Mouse (Mus musculus) embryonic facial prominence, embryonic 12.5 days (tissue): ENCODE results near the gene Ccdc180. TPM values are rescaled to one million over a fixed set of nuclear protein-coding genes. Genes with fewer than 3 reads are reported as not detected.

Experiments
- ATAC-seq: fragments of 200-750 bp; cut with Nextera tagmentation; 2 replicates; pipeline ENCODE4 v1.8.0; 2017; ENCODE audit not compliant: insufficient number of reproducible peaks, insufficient read depth, low FRiP score, low TSS enrichment
- H3K27ac ChIP-seq: fragments of 300-500 bp; sonication (generic); 2 replicates; pipeline ENCODE4 v1.5.1; 2016; ENCODE audit warnings: mild to moderate bottlenecking
- H3K27me3 ChIP-seq: fragments of 300-500 bp; sonication (generic); 2 replicates; pipeline ENCODE4 v1.6.1; 2016; ENCODE audit warnings: mild to moderate bottlenecking, moderate library complexity
- H3K36me3 ChIP-seq: fragments of 300-500 bp; sonication (generic); 2 replicates; pipeline ENCODE4 v1.6.1; 2016; ENCODE audit warnings: mild to moderate bottlenecking
- H3K4me1 ChIP-seq: fragments of 300-500 bp; sonication (generic); 2 replicates; pipeline ENCODE4 v1.6.1; 2016
- H3K4me2 ChIP-seq: fragments of 300-500 bp; sonication (generic); replicated peaks from 2 replicates; pipeline ENCODE4 v1.6.1; 2016; ENCODE audit warnings: mild to moderate bottlenecking, moderate library complexity
- H3K4me3 ChIP-seq: fragments of 300-500 bp; sonication (generic); 2 replicates; pipeline ENCODE4 v1.5.1; 2016; ENCODE audit warnings: mild to moderate bottlenecking
- H3K9ac ChIP-seq: fragments of 300-500 bp; sonication (generic); 2 replicates; pipeline ENCODE4 v1.6.1; 2016; ENCODE audit warnings: mild to moderate bottlenecking, moderate library complexity
- H3K9me3 ChIP-seq: fragments of 300-500 bp; sonication (generic); 2 replicates; pipeline ENCODE4 v1.6.1; 2016; ENCODE audit warnings: mild to moderate bottlenecking, moderate library complexity
- WGBS: fragments of 180-500 bp; shearing (Covaris S2); methylation state at CpG from one replicate; pipeline ENCODE4 v1.1.7; 2016; 5-methylcytosine and 5-hydroxymethylcytosine counted together
- polyA plus RNA-seq: library from polyadenylated mRNA; unstranded; fragments of >200 nt; fragmentation: Nextera tagmentation; extraction: Ambion mirVana; gene quantifications from 2 replicates; pipeline ENCODE4 v1.2.1, GENCODE M21; 2016

Ccdc180 gene
- polyA plus RNA-seq, 1 experiment from 2014 or later = not detected

DNA sequence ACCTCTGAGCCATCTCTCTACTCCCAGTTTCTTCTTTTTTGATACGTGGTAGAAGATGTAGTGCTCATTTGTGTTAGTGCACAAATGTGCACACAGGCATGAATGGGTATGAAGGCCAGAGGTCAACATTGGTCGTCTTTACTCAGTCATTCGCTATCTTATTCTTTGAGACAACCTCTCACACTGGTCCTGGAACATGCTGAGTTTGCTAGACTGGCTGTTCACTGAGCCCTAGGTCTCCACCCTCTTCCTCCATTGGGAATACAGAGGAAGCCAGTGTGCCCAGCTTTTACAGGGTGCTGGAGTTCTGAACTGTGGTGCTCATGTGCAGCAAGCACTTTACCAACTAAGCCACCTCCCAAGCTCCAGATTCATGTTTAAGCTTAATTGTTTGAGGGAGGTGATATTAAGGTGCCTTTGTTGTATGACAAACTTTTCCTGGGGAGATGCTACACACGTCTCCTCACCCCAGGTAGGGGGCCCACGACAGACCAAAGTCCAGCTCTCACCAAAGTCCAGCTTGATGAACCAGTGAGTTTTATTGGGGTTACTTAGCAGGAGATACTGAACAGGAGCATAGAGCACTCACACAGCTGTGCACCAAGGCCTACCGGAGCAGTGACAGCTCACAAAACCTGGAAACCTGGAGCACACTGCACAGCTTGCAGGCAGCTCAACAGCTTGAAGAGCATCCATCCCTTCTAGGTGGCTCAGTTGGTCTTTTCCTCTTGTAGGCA lies 87.0 kb downstream of the Ccdc180 start:
- no peak for ATAC-seq
- Histone ChIP-seq H3K36me3 (no peaks in the 10 kb centered on the region), H3K4me2 (no peak overlapping the region), H3K27ac (no peak overlapping the region), H3K4me1 (no peaks in the 10 kb centered on the region), H3K9ac (no peak overlapping the region), H3K9me3 (no peaks in the 10 kb centered on the region), H3K4me3 (no peak overlapping the region), H3K27me3 (peaks cover 13% of the 10 kb centered on the region)
- WGBS = 88% methylated on average over 6 of the region's 6 CpGs

DNA sequence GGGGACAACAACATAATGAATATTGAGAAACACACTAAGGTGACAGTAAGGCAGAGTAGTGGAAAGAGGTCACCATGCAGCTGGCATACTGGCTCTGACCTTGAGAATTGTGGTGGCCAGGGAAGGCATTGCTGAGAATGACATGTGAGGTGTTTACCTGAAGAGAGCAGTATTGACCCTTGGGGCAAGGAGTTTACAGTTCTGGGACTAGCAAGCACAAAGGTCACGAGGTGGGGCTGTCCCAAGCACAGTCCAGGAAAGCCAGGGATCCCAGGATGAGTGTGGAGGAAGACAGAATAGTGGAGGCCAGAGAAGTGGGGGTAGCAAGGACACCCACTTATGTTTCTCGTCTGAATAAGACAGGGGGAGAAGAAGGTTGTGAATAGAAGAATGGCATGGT lies 89.8 kb downstream of the Ccdc180 start:
- Histone ChIP-seq H3K27me3 (no peaks in the 10 kb centered on the region; the same call in 1 of the 2 replicates), H3K4me2 (no peak overlapping the region), H3K4me3 (no peak overlapping the region), H3K27ac (no peak overlapping the region), H3K9ac (no peak overlapping the region), H3K36me3 (no peaks in the 10 kb centered on the region), H3K9me3 (no peaks in the 10 kb centered on the region), H3K4me1 (no peaks in the 10 kb centered on the region)
- 52% methylated on average over 2 of the region's 2 CpGs for WGBS
- no peak for ATAC-seq

- Histone ChIP-seq H3K9ac (no peak overlapping the region), H3K9me3 (no peaks in the 10 kb centered on the region), H3K4me2 (no peak overlapping the region), H3K27me3 (no peaks in the 10 kb centered on the region), H3K36me3 (no peaks in the 10 kb centered on the region), H3K4me1 (no peaks in the 10 kb centered on the region), H3K27ac (no peak overlapping the region), H3K4me3 (no peak overlapping the region)
- ATAC-seq = no peak
These were observed 91.0 kb downstream of the Ccdc180 start for GRCm38 (mm10) chr4:45981054-45981453.

- Histone ChIP-seq H3K4me2 (no peak overlapping the region), H3K9me3 (no peaks in the 10 kb centered on the region), H3K4me3 (no peak overlapping the region), H3K9ac (no peak overlapping the region), H3K4me1 (0 out of 2 replicates have a peak, but pooled peaks cover 4% of the 10 kb centered on the region), H3K27me3 (no peaks in the 10 kb centered on the region), H3K36me3 (no peaks in the 10 kb centered on the region), H3K27ac (no peak overlapping the region)
- WGBS = 62% methylated on average over 6 of the region's 6 CpGs
- ATAC-seq = no peak
These were observed 100.5 kb downstream of the Ccdc180 start for GRCm38 (mm10) chr4:45990427-45991135.

- H3K4me1 ChIP-seq = no peaks in the 10 kb centered on the region
- H3K4me2 ChIP-seq = no peak overlapping the region
- H3K36me3 ChIP-seq = no peaks in the 10 kb centered on the region
- no peak overlapping the region for H3K27ac ChIP-seq
- H3K9ac ChIP-seq = no peak overlapping the region
- no peak overlapping the region for H3K4me3 ChIP-seq
- no peaks in the 10 kb centered on the region for H3K27me3 ChIP-seq
- WGBS = 85% methylated on average over 4 of the region's 4 CpGs
- no peaks in the 10 kb centered on the region for H3K9me3 ChIP-seq
- ATAC-seq = no peak
These were observed 108.4 kb downstream of the Ccdc180 start for GRCm38 (mm10) chr4:45998536-45998935.

Other genes starting within 250 kb of the Ccdc180 start
- gene Aldh1b1, start 91.3 kb upstream of the Ccdc180 start, polyA plus RNA-seq = 3.8 and 5.3 TPM in 2 replicates
- gene Igfbpl1, start 63.4 kb upstream of the Ccdc180 start, polyA plus RNA-seq = 2.8 and 3.8 TPM in 2 replicates
- gene Stra6l, start 41.6 kb upstream of the Ccdc180 start, polyA plus RNA-seq = 0.13 and 0.15 TPM in 2 replicates
- 9.3 and 13.2 TPM in 2 replicates for gene Tdrd7, start 75.0 kb downstream of the Ccdc180 start, polyA plus RNA-seq
- gene Tmod1, start 148.6 kb downstream of the Ccdc180 start, polyA plus RNA-seq = 2.8 and 4.3 TPM in 2 replicates
- gene Ncbp1, start 248.3 kb downstream of the Ccdc180 start, polyA plus RNA-seq = 97.9 and 99.2 TPM in 2 replicates
- gene Tstd2, start 248.4 kb downstream of the Ccdc180 start, polyA plus RNA-seq = 59.8 and 62.9 TPM in 2 replicates